Mouse (Mus musculus) gastrocnemius, postnatal 25 days (tissue): ENCODE data around the gene Slc44a4. TPM values are rescaled to one million over a fixed set of nuclear protein-coding genes. Genes with fewer than 3 reads are reported as not detected.
"Not testable (repeated sequence)": the region's sequence is repeated elsewhere in the genome, so short reads cannot be mapped to it uniquely, and the experiment has no call there.

Experiments
- DNase-seq: peaks from one replicate; pipeline ENCODE4 v3.0.0; 2022
- total RNA-seq, 2 experiments: library from RNA; stranded (reverse); gene quantifications; 1 replicate in 1 of 2; 2 replicates in 1 of 2; pipeline ENCODE4 v1.2.3; 2021

The Slc44a4 gene
- total RNA-seq, 2 experiments from 2014 or later = not detected

DNA sequence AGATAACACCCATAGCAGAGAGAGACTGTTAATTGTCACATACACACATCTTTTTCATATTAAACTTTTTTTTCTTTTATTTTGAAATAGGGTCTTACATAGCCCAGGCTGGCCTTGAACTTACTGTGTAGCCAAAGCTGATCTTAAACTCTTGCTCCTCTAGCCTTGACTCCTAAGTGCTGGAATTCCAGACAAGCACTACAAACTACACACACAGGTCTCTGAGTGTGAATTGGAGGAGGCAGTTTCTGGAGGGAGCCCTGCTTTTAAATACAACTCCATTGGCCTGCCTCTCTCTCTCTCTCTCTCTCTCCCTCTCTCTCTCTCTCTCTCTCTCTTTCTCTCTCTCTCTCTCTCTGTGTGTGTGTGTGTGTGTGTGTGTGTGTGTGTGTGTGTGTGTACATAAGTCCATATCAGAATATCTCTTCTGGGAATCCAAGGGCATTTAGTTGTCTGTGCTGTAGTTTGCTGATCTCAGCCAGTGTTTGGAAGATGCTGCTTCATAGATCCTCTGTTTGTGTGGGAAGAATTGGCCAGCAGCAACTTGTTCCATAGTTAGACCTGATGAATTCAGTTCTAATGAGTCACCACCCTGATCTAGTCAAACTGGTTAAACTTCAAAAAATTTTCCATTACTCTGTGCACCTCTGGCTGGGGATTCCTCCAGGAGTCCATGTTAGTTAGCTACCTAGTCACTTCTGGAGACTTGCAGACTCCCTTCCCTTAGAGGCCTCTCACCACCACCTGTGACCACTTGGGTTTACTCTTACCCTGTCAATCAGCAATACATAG lies 46.6 kb downstream of the Slc44a4 start:
- no peak for DNase-seq

DNA sequence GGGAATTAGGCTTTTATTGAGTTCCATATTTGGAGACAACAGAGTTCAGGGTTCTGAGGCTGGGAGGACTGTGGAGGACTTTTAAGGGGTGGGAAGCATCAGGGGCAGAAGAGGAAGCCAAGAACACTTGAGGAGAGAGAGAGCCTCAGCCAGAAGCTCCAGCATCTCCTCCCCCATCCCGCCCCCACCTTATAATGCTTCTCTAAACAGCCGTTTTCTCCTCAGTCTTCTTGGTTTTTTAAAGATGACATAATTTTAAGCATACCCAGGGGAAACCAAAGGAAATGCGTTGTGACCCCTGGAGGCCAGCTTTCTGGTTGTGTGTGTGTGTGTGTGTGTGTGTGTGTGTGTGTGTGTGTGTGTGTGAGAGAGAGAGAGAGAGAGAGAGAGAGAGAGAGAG lies 47.9 kb downstream of the Slc44a4 start:
- DNase-seq = peak; percentile 29

DNA sequence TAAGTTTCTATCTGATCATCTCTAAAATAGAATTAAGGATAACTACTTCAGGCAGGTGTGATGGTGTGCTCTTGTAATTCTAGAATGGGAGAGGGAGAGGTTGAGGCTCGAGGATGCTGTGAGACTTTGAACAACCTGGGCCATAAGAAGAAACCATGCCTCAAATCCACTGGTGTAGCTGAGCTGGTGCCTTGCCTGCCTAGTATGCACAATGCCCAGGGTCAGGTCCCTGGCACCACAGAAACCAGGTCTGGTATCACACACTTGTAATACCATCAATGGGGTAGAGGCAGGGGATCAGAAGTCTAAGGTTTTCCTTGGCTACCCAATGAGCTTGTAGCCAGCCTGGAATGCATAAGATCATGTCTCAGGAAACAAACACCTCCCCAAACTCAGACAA lies 48.6 kb downstream of the Slc44a4 start:
- no peak for DNase-seq

DNA sequence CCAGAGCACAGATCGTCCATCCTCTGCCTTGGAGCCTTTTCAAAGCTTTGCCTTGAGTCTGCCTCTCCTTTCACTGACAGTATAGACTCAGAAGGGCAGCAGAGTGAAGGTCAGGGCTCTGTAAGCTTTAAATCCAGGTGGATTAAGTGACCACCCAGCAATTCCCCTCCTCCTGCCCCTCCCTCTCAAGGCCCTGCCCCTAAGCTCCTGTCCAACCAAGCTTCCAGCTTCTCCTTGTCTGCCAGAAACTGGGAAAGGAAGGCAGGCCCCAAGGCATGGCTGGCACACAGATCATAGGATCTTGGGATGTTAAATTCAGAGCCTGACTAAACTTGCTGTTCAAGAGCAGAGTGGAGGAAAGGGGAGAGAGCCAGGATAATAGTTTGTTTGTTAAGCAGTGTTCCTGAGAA lies 50.4 kb downstream of the Slc44a4 start:
- DNase-seq = no peak

DNA sequence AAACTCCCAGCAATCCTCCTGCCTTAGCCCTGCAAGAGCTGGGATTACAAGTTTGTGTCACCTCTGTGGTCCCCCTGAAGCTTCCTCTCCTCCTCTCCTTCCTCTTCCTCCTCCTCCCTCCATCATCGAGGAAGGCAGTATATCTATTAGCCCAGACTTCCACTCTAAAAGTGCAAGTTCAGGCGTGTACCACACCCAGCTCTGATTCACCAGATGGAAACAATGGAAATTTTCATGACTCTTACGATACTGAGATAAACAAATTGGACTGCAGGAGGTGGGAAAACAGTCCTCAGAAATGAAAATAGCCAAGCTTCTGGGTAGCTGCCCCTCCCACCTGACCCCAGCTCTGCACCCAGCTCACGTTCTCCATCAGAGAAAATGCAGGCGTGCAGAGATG lies 51.4 kb downstream of the Slc44a4 start:
- DNase-seq = no peak

DNA sequence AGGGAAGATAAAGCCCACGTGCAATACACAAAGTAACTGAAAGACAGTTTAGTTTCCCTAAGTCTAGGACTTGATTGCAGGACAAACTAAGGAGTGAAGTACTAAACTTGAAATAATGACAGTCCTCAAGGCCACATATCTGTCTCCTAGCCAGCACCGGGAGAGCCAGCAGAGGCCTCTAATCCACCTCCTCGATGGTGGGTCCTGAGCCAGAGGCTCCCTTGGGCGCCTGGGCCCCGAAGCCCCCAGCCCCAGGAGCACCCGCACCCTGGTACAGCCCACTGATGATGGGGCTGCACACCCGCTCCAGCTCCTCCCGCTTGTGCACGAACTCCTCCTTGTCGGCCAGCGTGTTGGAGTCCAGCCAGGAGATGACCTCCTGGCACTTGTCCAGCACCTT lies 55.6 kb downstream of the Slc44a4 start, which contains the start of gene Gm20481:
TSS of gene Gm20481 (plus strand) at position 91 of the 400 bp plus-strand sequence.
- not testable (repeated sequence) for DNase-seq

DNA sequence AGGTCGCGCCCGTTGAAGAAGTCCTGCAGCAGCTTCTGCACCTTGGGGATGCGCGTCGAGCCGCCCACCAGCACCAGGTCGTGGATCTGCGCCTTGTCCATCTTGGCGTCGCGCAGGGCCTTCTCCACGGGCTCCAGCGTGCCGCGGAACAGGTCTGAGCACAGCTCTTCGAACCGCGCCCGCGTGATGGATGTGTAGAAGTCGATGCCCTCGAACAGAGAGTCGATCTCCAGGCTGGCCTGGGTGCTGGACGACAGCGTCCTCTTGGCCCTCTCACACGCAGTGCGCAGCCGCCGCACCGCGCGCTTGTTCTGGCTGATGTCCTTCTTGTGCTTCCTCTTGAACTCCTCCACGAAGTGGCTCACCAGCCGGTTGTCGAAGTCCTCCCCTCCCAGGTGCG lies 56.6 kb downstream of the Slc44a4 start:
- DNase-seq = not testable (repeated sequence)

DNA sequence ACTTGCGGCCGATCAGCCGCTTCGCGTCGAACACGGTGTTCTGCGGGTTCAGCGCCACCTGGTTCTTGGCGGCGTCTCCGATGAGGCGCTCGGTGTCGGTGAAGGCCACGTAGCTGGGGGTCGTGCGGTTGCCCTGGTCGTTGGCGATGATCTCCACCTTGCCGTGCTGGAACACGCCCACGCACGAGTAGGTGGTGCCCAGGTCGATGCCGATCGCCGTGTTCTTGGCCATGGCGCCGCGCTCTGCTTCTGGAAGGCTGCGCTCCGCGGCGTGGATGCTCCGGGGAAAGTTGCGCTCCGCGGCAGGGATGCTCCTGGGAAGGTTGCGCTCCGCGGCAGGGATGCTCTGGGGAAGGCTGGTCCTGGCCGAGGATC lies 57.4 kb downstream of the Slc44a4 start:
- not testable (repeated sequence) for DNase-seq

DNA sequence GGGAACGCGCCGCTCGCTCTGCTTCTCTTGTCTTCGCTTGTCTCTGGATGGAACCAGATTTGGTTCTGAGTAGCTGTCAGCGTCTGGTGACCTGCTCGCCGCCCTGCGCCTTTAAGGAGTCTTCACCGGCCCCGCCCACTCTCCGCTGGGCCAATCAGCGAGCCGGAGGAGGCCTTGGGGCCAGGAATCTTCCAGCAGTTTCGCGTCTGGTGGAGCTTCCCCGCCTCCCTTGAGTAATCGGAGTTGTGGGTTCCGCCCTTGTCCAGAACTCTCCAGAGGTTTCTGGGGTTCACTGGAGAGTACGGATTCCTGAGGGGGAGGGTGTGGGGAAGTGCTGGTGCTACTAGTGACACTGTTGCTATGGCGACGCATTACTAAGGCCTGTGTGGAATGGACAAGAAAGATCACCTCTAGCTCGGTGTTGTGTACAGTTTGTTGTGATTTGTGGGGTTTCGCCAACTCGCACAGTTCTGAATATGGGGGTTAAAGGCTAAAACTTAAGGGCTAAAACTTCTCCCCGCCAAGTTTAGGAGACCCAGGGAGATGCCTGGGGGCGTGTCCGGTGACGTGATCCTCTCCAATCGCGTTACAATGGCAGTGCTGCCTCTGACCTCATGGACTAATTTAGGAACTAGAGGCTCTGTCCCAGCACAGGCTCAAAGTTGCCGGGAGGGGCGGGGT lies 57.9 kb downstream of the Slc44a4 start, which contains the start of the genes Hspa1a and Hspa1l:
TSS of gene Hspa1a (minus strand) at position 88 of the 681 bp plus-strand sequence.
TSS of gene Hspa1l (plus strand) at position 635 of the 681 bp plus-strand sequence.
- peak; percentile 81 for DNase-seq

DNA sequence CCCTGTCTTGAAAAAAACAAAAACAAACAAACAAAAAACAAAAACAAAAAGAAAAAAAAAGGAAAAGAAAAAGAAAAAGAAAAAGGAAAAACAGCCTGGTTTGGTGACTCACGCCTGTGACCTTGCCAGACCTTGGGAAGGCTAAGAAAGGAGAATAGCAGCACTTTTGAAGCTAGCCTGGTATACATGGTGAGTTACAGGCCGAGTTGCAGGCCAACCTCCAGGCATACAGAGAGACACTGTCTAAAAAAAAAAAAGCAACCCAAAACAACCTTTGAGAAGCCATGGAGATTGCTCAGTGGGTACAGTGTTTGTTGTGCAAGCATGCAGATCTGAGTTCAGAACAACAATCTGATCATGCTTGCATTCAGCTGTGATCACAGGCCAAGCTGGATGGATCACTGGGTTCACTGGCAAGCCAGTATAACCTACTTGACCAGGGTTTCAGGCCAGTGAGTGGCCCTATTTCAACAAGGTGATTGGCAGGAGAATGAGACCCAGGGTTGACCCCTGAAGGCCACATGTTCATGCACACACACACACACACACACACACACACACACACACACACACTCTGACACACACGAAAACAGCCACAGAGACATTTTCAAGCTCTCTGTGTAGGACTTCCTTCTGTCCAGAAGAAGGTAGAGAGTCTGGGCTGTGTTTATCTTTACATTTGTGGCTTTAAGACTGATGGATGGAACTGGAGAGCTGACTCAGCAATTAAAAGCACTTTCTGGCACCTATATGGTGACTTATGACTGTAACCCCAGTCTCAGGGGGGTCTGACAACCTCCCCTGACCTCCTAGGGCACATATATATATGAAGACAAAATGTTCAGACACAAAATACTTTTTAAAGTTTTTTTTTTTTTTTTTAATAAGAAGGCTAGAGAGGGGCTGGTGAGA lies 61.6 kb downstream of the Slc44a4 start:
- DNase-seq = no peak

DNA sequence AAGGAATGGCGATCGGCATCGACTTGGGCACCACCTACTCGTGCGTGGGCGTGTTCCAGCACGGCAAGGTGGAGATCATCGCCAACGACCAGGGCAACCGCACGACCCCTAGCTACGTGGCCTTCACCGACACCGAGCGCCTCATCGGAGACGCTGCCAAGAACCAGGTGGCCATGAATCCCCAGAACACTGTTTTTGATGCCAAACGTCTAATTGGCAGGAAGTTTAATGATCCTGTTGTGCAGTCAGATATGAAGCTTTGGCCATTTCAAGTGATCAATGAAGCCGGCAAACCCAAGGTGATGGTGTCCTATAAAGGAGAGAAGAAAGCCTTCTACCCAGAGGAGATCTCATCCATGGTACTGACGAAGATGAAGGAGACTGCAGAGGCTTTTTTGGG lies 62.7 kb downstream of the Slc44a4 start:
- DNase-seq = no peak

DNA sequence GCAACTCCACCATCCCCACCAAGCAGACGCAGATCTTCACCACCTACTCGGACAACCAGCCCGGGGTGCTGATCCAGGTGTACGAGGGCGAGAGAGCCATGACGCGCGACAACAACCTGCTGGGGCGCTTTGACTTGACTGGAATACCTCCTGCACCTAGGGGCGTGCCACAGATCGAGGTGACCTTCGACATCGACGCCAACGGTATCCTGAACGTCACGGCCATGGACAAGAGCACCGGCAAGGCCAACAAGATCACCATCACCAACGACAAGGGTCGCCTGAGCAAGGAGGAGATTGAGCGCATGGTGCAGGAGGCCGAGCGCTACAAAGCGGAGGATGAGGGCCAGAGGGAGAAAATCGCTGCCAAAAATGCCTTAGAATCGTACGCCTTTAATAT lies 64.0 kb downstream of the Slc44a4 start:
- DNase-seq = no peak

DNA sequence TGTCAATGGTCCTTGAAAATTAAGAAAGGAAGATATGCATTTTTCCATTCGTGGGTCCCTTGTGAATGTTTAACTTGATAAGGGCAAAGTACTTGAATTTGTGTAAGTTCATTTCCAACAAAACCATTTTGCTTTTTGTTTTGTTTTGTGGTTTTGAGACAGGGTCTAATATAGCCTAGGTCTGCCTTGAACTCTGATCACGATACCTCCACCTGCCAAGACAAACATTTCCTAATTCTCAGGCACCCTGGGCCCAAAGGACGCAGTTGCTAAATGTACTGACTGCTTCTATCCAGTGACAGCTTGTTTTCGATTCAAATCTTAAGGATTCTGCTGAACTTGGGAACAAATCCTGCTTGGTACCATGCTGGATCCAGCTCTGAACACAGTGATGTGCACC lies 65.4 kb downstream of the Slc44a4 start:
- DNase-seq = no peak

Other genes with a start within 250 kb of the Slc44a4 start
- 10 to 100 TPM; 38.3 to 50.5 TPM for gene Tnxb, start 243.9 kb upstream of the Slc44a4 start, total RNA-seq
- 10 to 100 TPM in 1 of 2 experiments, 1 to 10 TPM in 1; 1.1 to 22.1 TPM for gene C4b, start 170.6 kb upstream of the Slc44a4 start, total RNA-seq
- gene Cyp21a1, start 109.9 kb upstream of the Slc44a4 start, total RNA-seq = under 1 TPM in 1 of 2 experiments, not detected in 1; 0.16 TPM
- gene Stk19, start 77.5 kb upstream of the Slc44a4 start, total RNA-seq = 1 to 10 TPM; 7.0 to 7.2 TPM
- gene Dxo, start 77.4 kb upstream of the Slc44a4 start, total RNA-seq = 10 to 100 TPM in 1 of 2 experiments, 1 to 10 TPM in 1; 7.6 to 10.5 TPM
- gene Skiv2l, start 64.3 kb upstream of the Slc44a4 start, total RNA-seq = 10 to 100 TPM; 18.0 to 18.9 TPM
- 1 to 10 TPM; 7.7 to 8.9 TPM for gene Nelfe, start 64.1 kb upstream of the Slc44a4 start, total RNA-seq
- 1 to 10 TPM in 1 of 2 experiments, under 1 TPM in 1; 0.95 to 8.2 TPM for gene Cfb, start 51.9 kb upstream of the Slc44a4 start, total RNA-seq
- 1 to 10 TPM; 5.0 to 5.2 TPM for gene Zbtb12, start 35.0 kb upstream of the Slc44a4 start, total RNA-seq
- not detected for gene Gm20547, start 32.4 kb upstream of the Slc44a4 start, total RNA-seq
- gene C2, start 16.2 kb upstream of the Slc44a4 start, total RNA-seq = 1 to 10 TPM; 2.6 to 2.9 TPM
- 10 to 100 TPM; 25.5 to 26.4 TPM for gene Ehmt2, start 16.0 kb upstream of the Slc44a4 start, total RNA-seq
- gene Neu1, start 16.8 kb downstream of the Slc44a4 start, total RNA-seq = 1 to 10 TPM; 8.5 to 9.3 TPM
- 1 to 10 TPM; 4.4 to 6.7 TPM for gene Hspa1b, start 44.8 kb downstream of the Slc44a4 start, total RNA-seq
- not detected for gene Gm20481, start 55.4 kb downstream of the Slc44a4 start, total RNA-seq
- gene Hspa1a, start 57.7 kb downstream of the Slc44a4 start, total RNA-seq = 1 to 10 TPM; 5.9 to 8.1 TPM
- 10 to 100 TPM; 21.5 to 31.8 TPM for gene Hspa1l, start 58.2 kb downstream of the Slc44a4 start, total RNA-seq
- gene Lsm2, start 67.4 kb downstream of the Slc44a4 start, total RNA-seq = 10 to 100 TPM; 15.0 to 15.4 TPM
- gene Vars, start 86.5 kb downstream of the Slc44a4 start, total RNA-seq = 10 to 100 TPM; 29.4 to 31.2 TPM
- 1 to 10 TPM; 9.0 to 9.6 TPM for gene Vwa7, start 102.1 kb downstream of the Slc44a4 start, total RNA-seq
- gene Sapcd1, start 113.5 kb downstream of the Slc44a4 start, total RNA-seq = under 1 TPM in 1 of 2 experiments, not detected in 1; 0.31 TPM
- under 1 TPM; 0.67 to 0.72 TPM for gene Msh5, start 132.3 kb downstream of the Slc44a4 start, total RNA-seq
- 10 to 100 TPM; 12.4 to 18.6 TPM for gene Clic1, start 135.5 kb downstream of the Slc44a4 start, total RNA-seq
- gene Ddah2, start 144.6 kb downstream of the Slc44a4 start, total RNA-seq = 10 to 100 TPM; 11.1 to 13.3 TPM
- gene Ly6g6c, start 150.9 kb downstream of the Slc44a4 start, total RNA-seq = not detected
- not detected for gene Mpig6b, start 151.7 kb downstream of the Slc44a4 start, total RNA-seq
- gene Ly6g6e, start 162.4 kb downstream of the Slc44a4 start, total RNA-seq = not detected
- gene Ly6g6d, start 163.6 kb downstream of the Slc44a4 start, total RNA-seq = under 1 TPM; 0.51 to 0.72 TPM
- gene Ly6g6f, start 171.1 kb downstream of the Slc44a4 start, total RNA-seq = not detected
- 10 to 100 TPM; 61.9 to 62.4 TPM for gene Abhd16a, start 174.8 kb downstream of the Slc44a4 start, total RNA-seq
- not detected for gene Ly6g5c, start 193.8 kb downstream of the Slc44a4 start, total RNA-seq
- not detected for gene Ly6g5b, start 201.0 kb downstream of the Slc44a4 start, total RNA-seq
- 1 to 10 TPM; 7.1 to 8.4 TPM for gene Gpank1, start 207.0 kb downstream of the Slc44a4 start, total RNA-seq
- 100 to 1,000 TPM; 149 to 158 TPM for gene Csnk2b, start 207.6 kb downstream of the Slc44a4 start, total RNA-seq
- gene D17H6S53E, start 211.9 kb downstream of the Slc44a4 start, total RNA-seq = 10 to 100 TPM; 19.5 to 22.6 TPM
- gene Apom, start 217.6 kb downstream of the Slc44a4 start, total RNA-seq = not detected
- 100 to 1,000 TPM; 180 to 197 TPM for gene Bag6, start 220.7 kb downstream of the Slc44a4 start, total RNA-seq